Mouse (Mus musculus): ENCODE measurements around the gene Cotl1.

DNA sequence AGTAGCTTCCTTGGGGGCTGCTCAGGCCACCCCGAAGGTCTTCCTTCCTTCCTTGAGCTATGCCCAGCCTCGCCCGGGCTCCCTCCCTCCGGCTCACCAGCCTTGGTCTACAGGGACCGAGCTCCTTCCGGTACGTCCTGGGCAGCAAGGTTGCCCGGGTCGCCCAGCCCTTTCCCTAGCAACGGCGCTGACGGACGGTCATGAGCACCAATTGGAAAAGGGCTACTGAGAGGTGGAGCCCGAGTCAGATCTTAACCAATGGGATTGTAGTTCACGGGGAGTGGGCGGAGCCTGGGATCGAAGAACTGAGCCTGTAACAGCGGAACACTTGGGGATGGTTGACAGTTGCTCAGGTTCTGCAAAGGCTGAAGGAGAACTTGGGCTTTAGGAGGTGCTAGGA lies 62.1 kb downstream of the Cotl1 start, which contains the start of gene Tldc1:
- TF ChIP-seq TAL1 (IDR thresholded peaks at IDR 0.05; ENCODE audit: low read length), result no peak
- no peak for TF ChIP-seq GATA1 (IDR thresholded peaks at IDR 0.05; ENCODE audit: low read length)

Measured in erythroblast, embryonic 14.5 days (primary cell).